Mouse (Mus musculus) cerebral cortex, adult 2 months (tissue): ENCODE data around the gene Ltbp2.

ENCODE experiments used
- WGBS: fragments of 180-500 bp; shearing (Covaris S2); methylation state at CpG from one replicate; pipeline ENCODE4 v1.1.7; 2018; 5-methylcytosine and 5-hydroxymethylcytosine counted together

The Ltbp2 gene

GRCm38 (mm10) chr12:84880091-84880490, 3.8 kb upstream of the Ltbp2 start:
- 38% methylated on average over 11 of the region's 11 CpGs for WGBS

DNA sequence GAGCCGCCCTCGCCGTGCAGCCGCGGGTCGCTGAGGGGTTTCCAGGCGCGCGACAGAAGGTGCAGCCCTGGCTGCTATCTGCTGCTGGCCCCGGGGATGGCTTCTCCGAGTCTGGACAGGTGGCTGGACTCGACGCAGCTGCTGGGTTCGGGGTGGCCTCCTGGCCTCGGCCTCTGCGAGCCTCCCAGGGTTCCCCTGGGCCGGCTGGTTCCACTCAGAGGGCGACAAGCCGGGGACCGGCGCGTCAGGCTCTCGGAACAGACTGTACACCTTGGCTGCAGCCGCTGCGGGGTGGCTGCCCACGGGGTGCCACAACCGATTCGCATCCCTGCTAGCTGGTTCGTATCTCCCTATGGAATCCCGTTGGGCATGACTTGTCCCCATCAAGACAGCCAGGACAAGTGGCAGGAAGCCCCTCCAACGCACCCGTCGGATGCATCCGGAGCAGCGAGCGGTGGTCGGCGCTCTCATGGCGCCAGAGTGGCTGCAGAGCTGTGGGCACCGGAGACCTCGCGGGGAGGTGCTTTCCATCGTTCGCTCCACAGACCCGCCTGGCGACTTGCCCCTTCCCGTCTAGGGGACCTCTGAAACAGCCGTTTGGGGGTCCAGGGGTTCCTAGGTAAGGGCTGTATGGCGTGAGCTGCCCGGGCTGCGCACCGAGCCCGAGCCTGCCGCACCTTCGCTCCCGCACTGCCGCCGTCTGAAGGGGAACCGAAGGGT, 411 bp downstream of the Ltbp2 start:
- WGBS, result 2% methylated on average over 59 of the region's 59 CpGs

GRCm38 (mm10) chr12:84873434-84873833, 2.9 kb downstream of the Ltbp2 start:
- WGBS, result 1% methylated on average over 3 of the region's 3 CpGs

GRCm38 (mm10) chr12:84872310-84872709, 4.0 kb downstream of the Ltbp2 start:
- 78% methylated on average over 2 of the region's 2 CpGs for WGBS

DNA sequence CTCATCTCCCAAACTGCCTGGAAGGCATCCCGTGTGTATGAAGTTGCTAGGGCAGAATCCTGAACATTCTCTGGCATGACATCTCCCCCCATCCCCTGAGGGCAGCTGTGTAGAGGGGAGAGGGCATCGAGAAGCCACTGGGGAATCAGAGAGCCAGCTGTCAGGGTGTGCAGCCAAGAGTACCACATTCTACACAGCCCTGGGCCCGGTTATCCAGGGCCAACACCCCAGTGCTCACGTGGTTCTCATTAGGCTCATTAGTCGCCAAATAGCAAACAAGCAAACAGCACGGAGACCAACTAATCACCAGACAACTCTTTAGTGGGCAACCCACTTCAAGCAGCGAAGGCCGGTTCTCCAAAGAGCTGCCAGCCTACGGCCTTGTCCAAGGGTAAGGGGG, 10.9 kb downstream of the Ltbp2 start:
- WGBS, result 68% methylated on average over 9 of the region's 9 CpGs

- 59% methylated on average over 7 of the region's 7 CpGs for WGBS
Measured at GRCm38 (mm10) chr12:84864801-84865200, 11.5 kb downstream of the Ltbp2 start.

DNA sequence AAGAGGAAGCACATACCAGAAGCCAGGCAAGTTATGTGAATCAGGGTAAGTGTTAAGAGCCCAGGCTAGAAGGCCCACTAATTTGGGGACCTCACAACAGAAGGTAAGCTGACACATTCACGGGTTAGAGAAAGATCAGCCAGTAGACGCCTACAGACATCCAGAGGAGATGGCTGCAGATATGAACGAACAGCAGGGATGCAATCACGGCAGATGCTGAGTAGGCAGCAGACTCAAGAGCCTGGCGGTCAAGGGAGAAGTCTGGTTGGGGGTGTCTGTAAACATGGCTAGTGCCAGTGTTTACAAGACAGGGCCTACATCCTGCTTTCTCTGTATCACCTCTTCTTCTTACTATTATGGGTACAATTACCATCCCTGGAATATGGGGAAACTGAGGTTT, 13.1 kb downstream of the Ltbp2 start:
- WGBS, result 58% methylated on average over 5 of the region's 5 CpGs

DNA sequence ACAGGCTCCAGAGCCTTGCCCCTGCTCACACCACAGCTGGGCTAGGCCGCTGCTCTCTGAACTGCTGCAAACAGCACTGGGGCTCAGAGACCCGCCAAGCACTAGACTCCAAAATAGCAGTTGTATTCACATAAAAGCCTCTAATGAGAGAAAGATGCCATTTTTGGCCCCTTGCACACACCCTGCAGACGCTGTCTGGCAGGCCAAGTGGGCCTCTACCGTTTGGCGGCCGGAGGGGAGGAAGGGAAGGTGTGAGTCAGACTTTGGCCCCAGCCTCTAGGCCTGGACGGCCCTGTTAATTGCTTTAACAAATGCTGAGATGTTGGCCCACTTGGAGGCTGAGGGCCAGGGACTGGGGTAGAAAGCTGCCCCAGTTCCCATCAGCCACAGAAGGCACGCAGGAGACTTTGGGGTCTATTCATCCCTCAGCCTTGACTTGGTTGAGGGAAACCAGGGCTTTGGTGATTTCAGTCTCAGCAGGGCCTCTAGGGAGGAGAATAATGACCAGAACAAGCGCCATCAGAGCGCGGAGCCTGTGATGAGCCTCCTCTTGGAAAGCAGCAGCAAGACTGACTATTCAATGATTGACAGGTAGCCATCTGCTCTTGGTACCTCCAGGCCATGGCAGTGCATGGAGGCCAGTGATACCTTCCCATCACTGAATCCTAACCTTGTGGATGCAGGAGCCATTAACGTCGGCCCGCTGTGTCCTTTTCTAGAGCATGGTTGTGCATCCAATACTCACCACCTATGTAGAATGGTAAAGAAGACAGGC, 14.0 kb downstream of the Ltbp2 start:
- WGBS, result 75% methylated on average over 14 of the region's 14 CpGs

- 68% methylated on average over 17 of the region's 17 CpGs for WGBS
Measured at GRCm38 (mm10) chr12:84858149-84859113, 17.9 kb downstream of the Ltbp2 start.

DNA sequence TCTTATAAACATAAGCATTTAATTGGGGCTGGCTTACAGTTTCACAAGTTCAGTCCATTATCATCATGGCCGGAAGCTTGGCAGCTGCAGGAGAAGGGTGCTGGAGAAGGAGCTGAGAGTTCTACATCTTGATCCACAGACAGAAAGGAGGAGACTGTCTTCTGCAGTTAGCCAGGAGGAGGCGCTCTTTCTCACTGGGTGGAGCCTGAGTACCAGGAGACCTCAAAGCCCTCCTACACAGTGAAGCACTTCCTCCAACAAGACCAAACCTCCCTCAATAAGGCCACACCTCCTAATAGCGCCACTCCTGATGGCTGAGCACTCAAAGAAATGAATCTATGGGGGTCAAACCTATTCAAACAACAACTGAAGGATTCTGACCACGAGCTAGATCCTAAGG, 18.6 kb downstream of the Ltbp2 start:
- WGBS, result 75% methylated on average over 4 of the region's 4 CpGs

DNA sequence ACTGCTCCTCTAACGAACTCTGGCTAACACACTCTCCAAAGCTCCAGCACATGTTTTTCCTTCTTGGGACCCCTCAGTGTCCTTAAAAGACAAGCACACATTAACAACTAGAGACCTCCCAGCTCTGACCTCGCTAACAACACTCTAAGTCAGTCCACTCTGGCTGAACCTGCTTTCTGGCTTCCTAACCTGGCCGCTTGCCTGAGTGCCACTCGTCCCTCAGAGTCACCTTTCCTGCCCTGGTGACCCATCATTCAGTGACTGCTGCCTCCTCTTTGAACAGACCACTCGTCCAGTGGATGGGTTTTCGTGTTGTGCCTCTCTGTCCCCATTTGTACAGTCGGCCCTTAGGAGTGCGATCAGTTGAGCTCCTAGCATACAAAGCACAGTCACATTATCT, 19.8 kb downstream of the Ltbp2 start:
- WGBS, result 90% methylated on average over 8 of the region's 8 CpGs

- WGBS, result 92% methylated on average over 4 of the region's 4 CpGs
Measured at GRCm38 (mm10) chr12:84855084-84855625, 21.2 kb downstream of the Ltbp2 start.

GRCm38 (mm10) chr12:84854392-84855033, 21.8 kb downstream of the Ltbp2 start:
- 98% methylated on average over 4 of the region's 4 CpGs for WGBS

GRCm38 (mm10) chr12:84851403-84852040, 24.8 kb downstream of the Ltbp2 start:
- WGBS, result 69% methylated on average over 11 of the region's 11 CpGs

- WGBS, result 86% methylated on average over 6 of the region's 6 CpGs
Measured at GRCm38 (mm10) chr12:84847882-84848281, 28.4 kb downstream of the Ltbp2 start.

GRCm38 (mm10) chr12:84847480-84847879, 28.9 kb downstream of the Ltbp2 start:
- 71% methylated on average over 7 of the region's 7 CpGs for WGBS

- 73% methylated on average over 9 of the region's 9 CpGs for WGBS
Measured at GRCm38 (mm10) chr12:84846594-84847014, 29.7 kb downstream of the Ltbp2 start.

DNA sequence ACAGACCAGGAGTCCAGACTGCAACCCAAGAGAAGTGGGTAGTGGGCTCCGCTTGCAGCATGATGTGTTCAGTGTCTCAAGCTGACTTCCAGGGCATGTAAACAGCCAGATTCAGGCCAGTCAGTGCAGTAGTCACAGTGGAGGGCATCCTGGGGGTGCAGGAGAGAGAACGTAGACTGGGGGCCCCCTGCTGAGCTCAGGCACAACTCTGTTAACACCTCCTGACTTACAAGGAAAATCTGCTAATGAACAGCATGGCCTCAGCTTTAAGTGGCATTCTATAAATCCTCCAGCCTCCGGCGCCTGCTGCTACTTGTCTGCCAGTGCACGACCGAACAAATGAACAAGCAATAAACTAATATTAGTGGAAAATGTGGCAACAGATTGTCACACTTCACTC, 33.6 kb downstream of the Ltbp2 start:
- 80% methylated on average over 6 of the region's 6 CpGs for WGBS

DNA sequence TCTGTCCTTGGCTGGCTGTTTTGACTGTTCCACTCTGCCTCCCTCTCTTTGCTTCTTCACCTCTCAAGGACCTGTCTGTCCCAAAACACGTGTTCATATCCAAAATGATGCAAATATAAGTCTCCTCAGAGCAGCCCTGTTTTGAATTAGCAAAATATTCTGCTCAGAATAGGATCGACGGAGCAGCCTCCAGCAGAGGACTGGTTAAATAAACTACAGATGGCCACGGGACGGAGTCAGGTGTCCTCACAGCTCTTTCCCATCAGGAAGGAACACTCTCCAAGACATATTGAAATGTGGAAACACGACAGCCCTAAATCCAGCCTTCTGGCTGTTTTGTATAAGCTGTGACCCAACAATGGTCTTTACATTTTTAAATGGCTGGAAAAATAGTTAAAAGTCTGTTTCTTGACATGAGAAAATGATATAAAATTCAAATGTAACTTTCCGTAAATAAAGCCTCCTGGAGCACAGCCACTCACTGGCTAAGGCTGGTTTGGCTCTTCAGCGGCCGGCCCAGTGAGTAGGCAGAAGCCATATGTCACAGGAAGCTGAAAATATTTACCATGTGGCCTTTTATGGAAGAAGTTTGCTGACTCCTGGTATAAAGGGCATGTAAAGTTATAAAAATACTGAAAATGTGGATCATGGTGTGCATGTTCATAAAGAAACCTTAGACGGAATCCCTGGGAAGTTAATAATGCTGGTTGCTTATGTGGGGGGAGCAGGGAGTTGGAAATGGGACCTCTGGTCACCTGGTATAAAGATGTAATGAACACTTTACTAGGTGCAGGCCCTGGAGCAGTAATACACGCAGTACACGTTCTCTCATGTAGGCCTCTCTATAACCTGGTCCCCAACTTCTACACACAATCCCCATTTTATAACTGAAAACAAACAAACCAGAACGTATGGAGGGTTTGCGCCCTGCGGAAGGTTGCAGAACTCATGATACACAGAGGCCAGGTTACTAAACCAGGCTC, 34.9 kb downstream of the Ltbp2 start:
- 62% methylated on average over 15 of the region's 15 CpGs for WGBS
